Mouse (Mus musculus) myocyte (in vitro differentiated cells): ENCODE measurements at regions not wholly inside any gene's neighbourhood (a gene's known extent, or its start where the extent isn't known, plus 50 kb on each side); places are given as distances from the start of the nearest gene placed in this dataset.

Experiments
- CEBPB ChIP-seq: IDR thresholded peaks from 2 replicates; pipeline ENCODE4 v1.6.1; 2011; ENCODE audit warnings: mild to moderate bottlenecking, moderate library complexity; ENCODE audit not compliant: poor library complexity, insufficient read depth, severe bottlenecking
- REST ChIP-seq: IDR thresholded peaks from one replicate; pipeline ENCODE4 v1.6.1; 2011; ENCODE audit warnings: mild to moderate bottlenecking, control low read depth, moderate library complexity; ENCODE audit not compliant: insufficient read depth, insufficient read length
- USF1 ChIP-seq: IDR thresholded peaks from one replicate; pipeline ENCODE4 v1.6.1; 2011; ENCODE audit warnings: low read depth, mild to moderate bottlenecking, control low read depth, moderate library complexity

DNA sequence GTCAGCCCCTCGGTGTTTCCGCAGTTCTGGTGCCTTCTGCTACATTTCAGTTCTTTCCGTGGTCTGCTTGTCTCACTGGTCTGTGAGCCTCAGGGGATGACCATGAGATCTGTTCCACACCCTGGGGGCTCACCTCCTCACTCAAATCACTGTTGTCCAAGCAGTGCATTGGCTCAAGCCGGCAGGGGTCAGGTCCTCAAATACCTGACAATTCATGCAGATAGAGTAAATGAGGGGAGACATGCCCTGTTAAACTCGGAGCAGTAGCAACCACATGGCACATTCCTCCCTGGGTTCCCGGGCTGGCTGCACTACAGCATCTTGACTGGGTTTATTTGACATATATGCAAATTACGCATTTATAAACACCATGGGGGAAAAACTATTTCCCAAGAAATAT is 84.0 kb upstream of the Zmiz1 start:
- TF ChIP-seq REST (no peak), USF1 (no peak), CEBPB (no peak)
